Comparison of ENCODE assay signal across 25 mouse cellular contexts in genomic region chr2:20549996-20550395, GRCm38 (mm10).
DNase-seq lines count a peak whose midpoint lies in the region; ATAC-seq and TF ChIP-seq lines count a peak whose summit lies in the region.
"Had no signal": no experiment of that assay in that cellular context is flagged by ENCODE, and none has a peak within 500 bp of the region (broad histone marks: within the 10 kb centered on the region; RNA-seq: fewer than 3 reads in every experiment).

No protein-coding gene starts in this region.

- TF ChIP-seq EP300 in ES-Bruce4 (IDR thresholded peaks at IDR 0.05; ENCODE audit: insufficient read depth, low read depth, low read length) = 0 out of 2 replicates have a peak, but pooled peaks have one; percentile 39

- 44% methylated on average over 1 of the region's 1 CpGs for WGBS in embryonic facial prominence, embryonic 13.5 days
- WGBS in embryonic facial prominence, embryonic 10.5 days = 44% methylated on average over 1 of the region's 1 CpGs
- 65% methylated on average over 1 of the region's 1 CpGs for WGBS in limb, embryonic 15.5 days
- 58% methylated on average over 1 of the region's 1 CpGs for WGBS in limb, embryonic 10.5 days
- WGBS in midbrain, embryonic 14.5 days = 53% methylated on average over 1 of the region's 1 CpGs

- intact Hi-C loops in left cerebral cortex, postnatal 10 days (cut with DNase I) = no loop called here

- peak overlapping the region; percentile 57 for H3K4me2 ChIP-seq in embryonic facial prominence, embryonic 13.5 days
- H3K4me2 ChIP-seq in limb, embryonic 15.5 days = no peak overlapping the region
- H3K4me2 ChIP-seq in midbrain, embryonic 14.5 days (ENCODE audit: low read length) = no peak overlapping the region
- H3K4me2 ChIP-seq: embryonic facial prominence, embryonic 12.5 days; heart, embryonic 15.5 days; neural tube, embryonic 13.5 days had no signal

- H3K27ac ChIP-seq in embryonic facial prominence, embryonic 13.5 days = peak overlapping the region; percentile 36; the same call in 1 of the 2 replicates
- H3K27ac ChIP-seq in embryonic facial prominence, embryonic 10.5 days (replicated peaks) = no peak overlapping the region
- 0 out of 2 replicates have a peak overlapping the region, but pooled peaks have one; percentile 12 for H3K27ac ChIP-seq in limb, embryonic 15.5 days
- H3K27ac ChIP-seq in limb, embryonic 10.5 days = no peak overlapping the region
- H3K27ac ChIP-seq in ES-Bruce4 (ENCODE audit: insufficient read depth, low read length) = peak overlapping the region; percentile 82
- 0 out of 2 replicates have a peak overlapping the region, but pooled peaks have one; percentile 3 for H3K27ac ChIP-seq in embryonic fibroblast, embryonic 13.5 days (ENCODE audit: insufficient read depth, low read length)
- H3K27ac ChIP-seq in midbrain, embryonic 14.5 days (replicated peaks; ENCODE audit: low read depth, low read length) = no peak overlapping the region
- H3K27ac ChIP-seq: embryonic facial prominence, embryonic 12.5 days; heart, embryonic 10.5 days; heart, embryonic 15.5 days; kidney, embryonic 15.5 days; left cerebral cortex, adult 2 months; liver, embryonic 14.5 days; midbrain, embryonic 10.5 days; neural tube, embryonic 13.5 days had no signal

- H3K36me3 ChIP-seq in embryonic facial prominence, embryonic 13.5 days = no peaks in the 10 kb centered on the region
- no peaks in the 10 kb centered on the region for H3K36me3 ChIP-seq in embryonic facial prominence, embryonic 10.5 days (replicated peaks)
- no peaks in the 10 kb centered on the region for H3K36me3 ChIP-seq in limb, embryonic 15.5 days
- no peaks in the 10 kb centered on the region for H3K36me3 ChIP-seq in limb, embryonic 10.5 days
- H3K36me3 ChIP-seq in ES-Bruce4 (ENCODE audit: control insufficient read depth, insufficient read depth, low read length, poor library complexity, severe bottlenecking) = peaks cover 11% of the 10 kb centered on the region
- H3K36me3 ChIP-seq in midbrain, embryonic 14.5 days (ENCODE audit: control insufficient read depth, insufficient read depth, low read length) = no peaks in the 10 kb centered on the region
- H3K36me3 ChIP-seq: embryonic facial prominence, embryonic 12.5 days; heart, embryonic 10.5 days; heart, embryonic 15.5 days; kidney, embryonic 15.5 days; midbrain, embryonic 10.5 days; neural tube, embryonic 13.5 days had no signal

- no peak for ATAC-seq in embryonic facial prominence, embryonic 13.5 days (ENCODE audit: insufficient number of reproducible peaks, insufficient read depth, low FRiP score, low TSS enrichment, low read depth)
- no peak for ATAC-seq in limb, embryonic 15.5 days (ENCODE audit: insufficient number of reproducible peaks, low FRiP score, low TSS enrichment, low read depth)
- ATAC-seq in midbrain, embryonic 14.5 days (ENCODE audit: low FRiP score, low TSS enrichment) = no peak
- ATAC-seq: hindbrain, embryonic 16.5 days had no signal

- H3K4me3 ChIP-seq in embryonic facial prominence, embryonic 13.5 days = no peak overlapping the region
- no peak overlapping the region for H3K4me3 ChIP-seq in embryonic facial prominence, embryonic 10.5 days
- no peak overlapping the region for H3K4me3 ChIP-seq in limb, embryonic 15.5 days
- no peak overlapping the region for H3K4me3 ChIP-seq in limb, embryonic 10.5 days
- no peak overlapping the region for H3K4me3 ChIP-seq in ES-Bruce4 (ENCODE audit: low read depth, low read length)
- H3K4me3 ChIP-seq in embryonic fibroblast, embryonic 13.5 days (ENCODE audit: insufficient read depth, low read length) = no peak overlapping the region
- no peak overlapping the region for H3K4me3 ChIP-seq in midbrain, embryonic 14.5 days (replicated peaks; ENCODE audit: low read depth, low read length)
- H3K4me3 ChIP-seq: embryonic facial prominence, embryonic 12.5 days; heart, embryonic 10.5 days; heart, embryonic 15.5 days; kidney, embryonic 15.5 days; left cerebral cortex, adult 2 months; midbrain, embryonic 10.5 days; neural tube, embryonic 13.5 days had no signal

- H3K4me1 ChIP-seq in embryonic facial prominence, embryonic 13.5 days = peaks cover 30% of the 10 kb centered on the region
- H3K4me1 ChIP-seq in embryonic facial prominence, embryonic 10.5 days = peaks cover 28% of the 10 kb centered on the region
- H3K4me1 ChIP-seq in limb, embryonic 15.5 days = peaks cover 18% of the 10 kb centered on the region
- H3K4me1 ChIP-seq in limb, embryonic 10.5 days = peaks cover 16% of the 10 kb centered on the region
- peaks cover 4% of the 10 kb centered on the region for H3K4me1 ChIP-seq in ES-Bruce4 (ENCODE audit: control insufficient read depth, insufficient read depth, low read length)
- peaks cover 12% of the 10 kb centered on the region for H3K4me1 ChIP-seq in embryonic fibroblast, embryonic 13.5 days (ENCODE audit: control insufficient read depth, insufficient read depth, low read length)
- peaks cover 28% of the 10 kb centered on the region for H3K4me1 ChIP-seq in midbrain, embryonic 14.5 days (ENCODE audit: control insufficient read depth, insufficient read depth, low read length)

- no peaks in the 10 kb centered on the region for H3K9me3 ChIP-seq in embryonic facial prominence, embryonic 13.5 days
- H3K9me3 ChIP-seq in embryonic facial prominence, embryonic 10.5 days = no peaks in the 10 kb centered on the region
- H3K9me3 ChIP-seq in limb, embryonic 15.5 days = no peaks in the 10 kb centered on the region
- H3K9me3 ChIP-seq in limb, embryonic 10.5 days (replicated peaks) = no peaks in the 10 kb centered on the region
- H3K9me3 ChIP-seq in ES-Bruce4 (replicated peaks; ENCODE audit: control insufficient read depth, insufficient read depth, low read length, poor library complexity, severe bottlenecking) = no peaks in the 10 kb centered on the region
- no peaks in the 10 kb centered on the region for H3K9me3 ChIP-seq in midbrain, embryonic 14.5 days (ENCODE audit: control insufficient read depth, low read length)
- H3K9me3 ChIP-seq: embryonic facial prominence, embryonic 12.5 days; heart, embryonic 10.5 days; heart, embryonic 15.5 days; kidney, embryonic 15.5 days; midbrain, embryonic 10.5 days; neural tube, embryonic 13.5 days had no signal

- TF ChIP-seq POLR2A in ES-Bruce4 (IDR thresholded peaks at IDR 0.05; ENCODE audit: insufficient read depth, low read length) = no peak
- no peak for TF ChIP-seq POLR2A in embryonic fibroblast, embryonic 13.5 days (IDR thresholded peaks at IDR 0.05; ENCODE audit: low read depth, low read length)

- no peak for TF ChIP-seq CTCF in ES-Bruce4 (IDR thresholded peaks at IDR 0.05; ENCODE audit: low read depth, low read length)
- no peak for TF ChIP-seq CTCF in embryonic fibroblast, embryonic 13.5 days (IDR thresholded peaks at IDR 0.05; ENCODE audit: borderline replicate concordance, insufficient read depth, low read length)

- H3K27me3 ChIP-seq in embryonic facial prominence, embryonic 13.5 days = no peaks in the 10 kb centered on the region
- H3K27me3 ChIP-seq in embryonic facial prominence, embryonic 10.5 days (replicated peaks; ENCODE audit: low read depth, poor library complexity, severe bottlenecking) = no peaks in the 10 kb centered on the region
- H3K27me3 ChIP-seq in limb, embryonic 15.5 days = no peaks in the 10 kb centered on the region
- H3K27me3 ChIP-seq in limb, embryonic 10.5 days (ENCODE audit: low read depth, poor library complexity, severe bottlenecking) = no peaks in the 10 kb centered on the region
- H3K27me3 ChIP-seq in ES-Bruce4 (ENCODE audit: control insufficient read depth, insufficient read depth, low read length, poor library complexity, severe bottlenecking) = no peaks in the 10 kb centered on the region
- no peaks in the 10 kb centered on the region for H3K27me3 ChIP-seq in midbrain, embryonic 14.5 days (ENCODE audit: control insufficient read depth, insufficient read depth, low read length)
- H3K27me3 ChIP-seq: embryonic facial prominence, embryonic 12.5 days; heart, embryonic 15.5 days; kidney, embryonic 15.5 days; neural tube, embryonic 13.5 days had no signal

- H3K9ac ChIP-seq in embryonic facial prominence, embryonic 13.5 days = no peak overlapping the region
- no peak overlapping the region for H3K9ac ChIP-seq in limb, embryonic 15.5 days
- H3K9ac ChIP-seq in ES-Bruce4 (ENCODE audit: low read depth, poor library complexity, severe bottlenecking) = no peak overlapping the region
- H3K9ac ChIP-seq in midbrain, embryonic 14.5 days (replicated peaks; ENCODE audit: low read length) = no peak overlapping the region
- H3K9ac ChIP-seq: embryonic facial prominence, embryonic 12.5 days; heart, embryonic 15.5 days; kidney, embryonic 15.5 days; liver, embryonic 14.5 days; neural tube, embryonic 13.5 days had no signal

- DNase-seq in embryonic facial prominence, embryonic 10.5 days (ENCODE audit: low spot score) = no peak
- no peak for DNase-seq in limb, embryonic 10.5 days (ENCODE audit: low spot score)
- DNase-seq in left cerebral cortex, postnatal 10 days (ENCODE audit: extremely low spot score in 1 of 2, low spot score in 2 of 2) = no peak
- no peak for DNase-seq in midbrain, embryonic 14.5 days
- DNase-seq: adrenal gland, postnatal 10 days; cerebellum, adult 8-10 months; cerebellum, postnatal 25 days; gastrocnemius, postnatal 10 days; kidney, adult 18-20 months; kidney, postnatal 25 days; lung, adult 2 months; thymus, postnatal 25 days had no signal

Comparison
In these comparisons a context has a peak if more than half of its experiments do, and no peak if none do; other contexts are left out.
1. H3K27ac ChIP-seq: peak in embryonic facial prominence, embryonic 13.5 days (single experiment), limb, embryonic 15.5 days (single experiment), ES-Bruce4 (single experiment) and embryonic fibroblast, embryonic 13.5 days (single experiment); none in embryonic facial prominence, embryonic 10.5 days (single experiment), limb, embryonic 10.5 days (single experiment) and midbrain, embryonic 14.5 days (single experiment).